Mouse (Mus musculus) intestine, embryonic 16.5 days (tissue): ENCODE measurements around the gene Uaca. TPM values are rescaled to one million over a fixed set of nuclear protein-coding genes. Genes with fewer than 3 reads are reported as not detected.

Source experiments
- ATAC-seq: fragments of 200-750 bp; cut with Nextera tagmentation; 2 replicates; pipeline ENCODE4 v1.8.0; 2017; ENCODE audit warnings: moderate TSS enrichment, moderate library complexity
- H3K27ac ChIP-seq: fragments of 300-500 bp; sonication (generic); 2 replicates; pipeline ENCODE4 v1.5.1; 2014; ENCODE audit warnings: mild to moderate bottlenecking, low read length
- H3K27me3 ChIP-seq: fragments of 300-500 bp; sonication (generic); replicated peaks from 2 replicates; pipeline ENCODE4 v1.6.1; 2014; ENCODE audit warnings: low read length, control low read depth, mixed read lengths; ENCODE audit not compliant: control insufficient read depth, insufficient read depth
- H3K36me3 ChIP-seq: fragments of 300-500 bp; sonication (generic); 2 replicates; pipeline ENCODE4 v1.6.1; 2014; ENCODE audit warnings: low read length, control low read depth; ENCODE audit not compliant: control insufficient read depth, insufficient read depth
- H3K4me1 ChIP-seq: fragments of 300-500 bp; sonication (generic); 2 replicates; pipeline ENCODE4 v1.6.1; 2014; ENCODE audit warnings: low read length, control low read depth, mixed read lengths; ENCODE audit not compliant: control insufficient read depth, insufficient read depth
- H3K4me2 ChIP-seq: fragments of 300-500 bp; sonication (generic); 2 replicates; pipeline ENCODE4 v1.6.1; 2014; ENCODE audit warnings: low read depth, low read length, control low read depth
- H3K4me3 ChIP-seq: fragments of 300-500 bp; sonication (generic); 2 replicates; pipeline ENCODE4 v1.5.1; 2014; ENCODE audit warnings: mild to moderate bottlenecking, low read length
- H3K9ac ChIP-seq: fragments of 300-500 bp; sonication (generic); 2 replicates; pipeline ENCODE4 v1.6.1; 2014; ENCODE audit warnings: low read depth, low read length
- H3K9me3 ChIP-seq: fragments of 300-500 bp; sonication (generic); 2 replicates; pipeline ENCODE4 v1.6.1; 2016; ENCODE audit warnings: low read length, control low read depth; ENCODE audit not compliant: control insufficient read depth
- WGBS: fragments of 180-500 bp; shearing (Covaris S2); extraction: QIAGEN DNeasy Blood & Tissue Kit; methylation state at CpG from one replicate; pipeline ENCODE4 v1.1.7; 2014; 5-methylcytosine and 5-hydroxymethylcytosine counted together
- polyA plus RNA-seq: library from polyadenylated mRNA; unstranded; fragments of >200 nt; fragmentation: Nextera tagmentation; extraction: Ambion mirVana; gene quantifications from 2 replicates; pipeline ENCODE4 v1.2.1, GENCODE M21; 2015

Uaca gene
- 56.8 and 60.7 TPM in 2 replicates for polyA plus RNA-seq

DNA sequence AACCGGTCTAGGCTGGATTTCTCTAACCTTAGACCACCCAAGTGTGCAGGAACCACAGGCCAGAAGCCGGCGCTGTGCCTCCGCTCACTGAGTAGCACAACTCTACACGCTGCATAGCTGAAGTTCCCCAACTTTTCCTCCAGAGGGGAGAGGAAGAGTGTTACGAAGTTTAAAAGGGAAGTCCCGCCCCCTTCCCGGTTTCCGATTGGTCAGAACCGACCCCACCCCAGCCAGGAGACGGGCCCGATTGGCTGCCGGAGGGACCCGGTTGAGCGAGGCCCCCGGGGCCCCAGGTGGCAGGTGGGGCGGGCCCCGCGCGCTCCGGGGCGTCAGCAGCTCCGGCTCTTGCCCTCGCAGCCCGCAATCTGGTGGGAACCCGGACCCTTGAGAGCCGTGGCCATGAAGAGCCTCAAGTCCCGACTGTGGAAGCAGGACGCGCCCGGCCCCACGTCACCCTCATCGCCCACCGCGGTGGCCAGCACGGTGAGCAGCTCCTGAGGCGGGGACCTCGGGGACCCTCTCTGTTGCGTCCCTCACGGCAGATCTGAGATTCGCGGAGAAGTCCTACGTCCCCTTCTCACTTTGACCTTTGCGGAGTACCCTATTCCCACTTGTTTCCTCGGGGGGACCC is at the start of gene Uaca:
Gene Uaca (plus strand): TSS at position 333 of the 631 bp plus-strand sequence.
- under 1% methylated on average over 45 of the region's 45 CpGs for WGBS
- no peaks in the 10 kb centered on the region for H3K9me3 ChIP-seq
- peak within 1 kb of the TSS; percentile 90 for H3K9ac ChIP-seq
- peak; percentile 97 for ATAC-seq
- H3K4me2 ChIP-seq: peak within 1 kb of the TSS; percentile 81
- H3K4me3 ChIP-seq: peak within 1 kb of the TSS; percentile 95
- H3K4me1 ChIP-seq: peaks cover 7% of the 10 kb centered on the region; the same call in 1 of the 2 replicates
- peak within 1 kb of the TSS; percentile 92 for H3K27ac ChIP-seq
- no peaks in the 10 kb centered on the region for H3K27me3 ChIP-seq
- H3K36me3 ChIP-seq: no peaks in the 10 kb centered on the region

DNA sequence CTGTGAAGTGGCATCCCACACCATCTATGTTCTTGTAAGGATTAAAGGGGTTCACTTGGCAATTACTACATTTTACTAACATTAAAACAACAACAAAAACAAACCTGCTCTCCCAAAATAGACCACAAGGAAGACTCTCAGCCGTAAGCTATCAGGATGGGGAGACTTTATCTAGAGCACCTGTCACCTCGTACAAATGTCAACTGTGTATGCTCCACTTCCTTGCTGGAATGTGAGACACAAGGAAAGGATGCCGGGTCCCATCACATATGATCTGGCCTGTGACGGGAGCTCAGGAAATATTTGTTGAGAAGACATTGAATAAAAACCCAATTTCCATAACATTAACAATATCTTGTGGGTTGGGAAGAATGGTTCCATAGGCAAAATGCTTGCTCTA is 49.4 kb upstream of the Uaca start:
- peaks cover 14% of the 10 kb centered on the region; the same call in 1 of the 2 replicates for H3K4me1 ChIP-seq
- H3K9me3 ChIP-seq: no peaks in the 10 kb centered on the region
- 69% methylated on average over 4 of the region's 4 CpGs for WGBS
- H3K4me3 ChIP-seq: no peak overlapping the region
- H3K27me3 ChIP-seq: no peaks in the 10 kb centered on the region
- ATAC-seq: no peak
- H3K27ac ChIP-seq: no peak overlapping the region
- H3K9ac ChIP-seq: no peak overlapping the region
- no peak overlapping the region for H3K4me2 ChIP-seq
- no peaks in the 10 kb centered on the region for H3K36me3 ChIP-seq

DNA sequence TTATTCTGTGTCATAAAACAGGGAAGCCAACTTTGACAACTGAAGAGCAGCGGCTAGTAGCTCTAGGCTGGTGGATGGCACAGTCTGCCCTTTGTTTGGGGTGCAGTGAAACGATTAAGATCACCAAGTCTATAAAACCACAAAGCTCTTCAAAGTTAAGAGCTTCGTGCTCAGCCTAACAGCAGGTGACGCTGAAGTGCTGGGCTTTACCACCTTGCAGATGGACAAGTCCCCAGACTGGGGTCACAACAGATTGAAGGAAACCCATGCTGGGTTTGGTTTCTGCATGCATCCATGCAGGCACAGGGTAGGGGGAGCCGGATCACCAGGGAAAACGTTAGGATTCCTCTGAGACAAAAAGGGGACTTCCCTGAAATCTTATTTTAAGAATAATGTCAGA is 47.8 kb upstream of the Uaca start:
- Histone ChIP-seq H3K4me2 (no peak overlapping the region), H3K36me3 (no peaks in the 10 kb centered on the region), H3K4me3 (no peak overlapping the region), H3K27me3 (no peaks in the 10 kb centered on the region), H3K9me3 (no peaks in the 10 kb centered on the region), H3K4me1 (peaks cover 14% of the 10 kb centered on the region; the same call in 1 of the 2 replicates), H3K9ac (no peak overlapping the region), H3K27ac (no peak overlapping the region)
- WGBS: 40% methylated on average over 6 of the region's 6 CpGs
- ATAC-seq: no peak

DNA sequence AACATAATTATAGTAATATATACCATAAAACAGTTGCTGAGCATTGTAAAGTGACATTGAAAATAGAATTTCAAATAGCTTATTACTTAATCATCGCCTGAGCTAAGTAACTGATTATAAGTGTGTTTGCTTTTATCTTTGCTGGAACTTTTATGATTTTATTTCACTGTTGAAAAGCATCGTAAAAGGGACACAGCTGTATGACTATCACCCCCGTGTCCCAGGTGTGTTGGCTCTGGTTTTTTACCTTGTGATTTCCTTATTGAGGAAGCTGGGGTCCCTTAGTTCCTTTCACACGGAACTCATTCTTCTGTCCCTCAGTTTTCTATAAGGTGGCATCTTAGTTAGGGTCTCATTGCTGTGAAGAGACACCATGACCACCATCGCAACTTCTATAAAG is 46.7 kb upstream of the Uaca start:
- Histone ChIP-seq H3K4me2 (no peak overlapping the region), H3K9me3 (no peaks in the 10 kb centered on the region), H3K27me3 (no peaks in the 10 kb centered on the region), H3K4me1 (peaks cover 16% of the 10 kb centered on the region; the same call in 1 of the 2 replicates), H3K9ac (no peak overlapping the region), H3K4me3 (no peak overlapping the region), H3K36me3 (no peaks in the 10 kb centered on the region), H3K27ac (peak overlapping the region; percentile 60)
- WGBS: 61% methylated on average over 5 of the region's 5 CpGs
- peak; percentile 57; the same call in 1 of the 2 replicates for ATAC-seq

DNA sequence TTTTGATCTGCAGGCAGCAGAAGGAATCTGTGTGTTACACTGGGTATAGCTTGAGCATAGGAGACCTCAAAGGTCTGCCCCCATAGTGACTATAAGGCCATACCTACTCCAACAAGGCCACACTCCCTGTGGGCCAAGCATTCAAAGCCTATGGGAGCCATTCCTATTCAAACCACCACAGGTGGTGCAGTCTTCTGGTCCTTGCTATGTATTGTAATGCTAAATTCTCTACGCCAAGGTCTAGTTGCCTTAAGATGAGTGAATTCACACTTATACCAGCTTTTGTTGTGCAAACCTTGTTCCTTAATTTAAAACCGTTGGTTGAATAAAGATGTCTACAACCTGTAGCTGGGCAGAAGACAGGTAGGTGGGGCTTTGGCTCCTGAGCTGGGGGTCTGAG is 46.2 kb upstream of the Uaca start:
- no peak for ATAC-seq
- 83% methylated on average over 2 of the region's 2 CpGs for WGBS
- H3K4me2 ChIP-seq: no peak overlapping the region
- no peak overlapping the region for H3K9ac ChIP-seq
- H3K4me3 ChIP-seq: no peak overlapping the region
- no peaks in the 10 kb centered on the region for H3K9me3 ChIP-seq
- peak overlapping the region; percentile 60 for H3K27ac ChIP-seq
- H3K36me3 ChIP-seq: no peaks in the 10 kb centered on the region
- H3K4me1 ChIP-seq: peaks cover 13% of the 10 kb centered on the region; the same call in 1 of the 2 replicates
- H3K27me3 ChIP-seq: no peaks in the 10 kb centered on the region

DNA sequence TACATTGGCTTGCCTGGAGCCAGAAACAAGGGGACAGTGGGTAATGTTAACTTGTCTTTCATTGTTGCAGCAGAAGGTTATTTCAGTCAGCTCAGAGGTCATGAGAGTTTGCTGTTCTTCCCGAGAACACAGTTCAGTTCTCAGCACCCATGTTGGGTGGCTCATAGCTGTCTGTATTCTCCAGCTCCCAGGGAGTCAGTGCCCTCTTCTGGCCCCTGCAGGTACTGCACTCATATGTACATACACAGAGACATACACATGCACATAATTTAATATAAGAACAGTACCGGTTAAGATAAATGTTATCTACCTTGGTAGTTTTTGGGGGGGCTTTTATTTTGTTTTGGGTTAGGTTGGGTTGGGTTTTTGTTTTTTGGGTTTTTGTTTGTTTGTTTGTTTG is 45.2 kb upstream of the Uaca start:
- no peak overlapping the region for H3K27ac ChIP-seq
- 91% methylated on average over 2 of the region's 2 CpGs for WGBS
- H3K9me3 ChIP-seq: no peaks in the 10 kb centered on the region
- H3K4me3 ChIP-seq: no peak overlapping the region
- no peaks in the 10 kb centered on the region for H3K27me3 ChIP-seq
- 0 out of 2 replicates have a peak, but pooled peaks cover 12% of the 10 kb centered on the region for H3K4me1 ChIP-seq
- no peak for ATAC-seq
- H3K36me3 ChIP-seq: no peaks in the 10 kb centered on the region
- H3K4me2 ChIP-seq: no peak overlapping the region
- no peak overlapping the region for H3K9ac ChIP-seq

DNA sequence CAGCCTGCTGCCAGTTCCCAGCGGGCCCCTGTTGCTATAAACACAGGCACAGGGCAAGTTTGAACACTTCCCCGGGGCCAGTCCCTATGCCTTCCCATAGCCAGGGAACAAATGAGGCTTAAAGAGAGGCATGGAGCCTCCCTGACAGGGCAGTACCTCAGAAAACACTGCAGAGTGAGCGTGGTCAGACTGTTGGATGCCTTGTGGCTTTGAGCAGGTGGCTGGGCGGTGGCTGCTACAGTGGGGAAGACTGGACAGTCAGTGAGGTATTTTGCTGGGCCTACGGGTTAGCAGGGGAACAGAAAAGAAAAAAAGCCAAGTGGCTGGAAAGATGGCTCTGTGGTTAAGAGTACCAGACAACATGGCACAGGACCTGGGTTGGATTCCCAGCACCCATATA is 43.2 kb upstream of the Uaca start:
- no peaks in the 10 kb centered on the region for H3K36me3 ChIP-seq
- H3K4me1 ChIP-seq: 0 out of 2 replicates have a peak, but pooled peaks cover 12% of the 10 kb centered on the region
- 96% methylated on average over 5 of the region's 5 CpGs for WGBS
- no peak overlapping the region for H3K4me3 ChIP-seq
- H3K9me3 ChIP-seq: no peaks in the 10 kb centered on the region
- H3K4me2 ChIP-seq: no peak overlapping the region
- no peak overlapping the region for H3K9ac ChIP-seq
- peak overlapping the region; percentile 50 for H3K27ac ChIP-seq
- no peaks in the 10 kb centered on the region for H3K27me3 ChIP-seq
- ATAC-seq: no peak

DNA sequence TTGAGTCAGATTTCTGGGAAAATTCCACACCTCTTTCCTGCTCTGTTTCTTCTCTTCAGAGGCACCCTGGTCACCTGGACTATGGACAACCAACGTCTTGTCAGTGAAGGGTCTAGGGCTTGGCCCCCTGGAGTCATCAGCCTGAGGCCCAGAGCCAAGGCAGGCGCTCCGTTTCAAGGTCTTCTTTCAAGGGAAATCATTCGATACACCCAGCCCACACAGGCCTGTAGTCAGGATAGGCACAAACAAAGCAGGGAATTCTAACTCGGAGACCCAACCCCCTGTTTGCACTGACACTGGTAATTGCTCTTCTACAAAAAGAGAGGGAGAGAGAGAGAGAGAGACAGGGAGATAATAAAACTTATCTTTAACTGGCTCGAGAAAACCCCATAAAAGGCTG is 42.4 kb upstream of the Uaca start:
- H3K36me3 ChIP-seq: no peaks in the 10 kb centered on the region
- H3K4me3 ChIP-seq: no peak overlapping the region
- no peaks in the 10 kb centered on the region for H3K9me3 ChIP-seq
- no peak overlapping the region for H3K9ac ChIP-seq
- WGBS: 31% methylated on average over 6 of the region's 6 CpGs
- no peak overlapping the region for H3K4me2 ChIP-seq
- ATAC-seq: peak; percentile 78
- peaks cover 15% of the 10 kb centered on the region; the same call in 1 of the 2 replicates for H3K4me1 ChIP-seq
- H3K27ac ChIP-seq: peak overlapping the region; percentile 50
- H3K27me3 ChIP-seq: no peaks in the 10 kb centered on the region

DNA sequence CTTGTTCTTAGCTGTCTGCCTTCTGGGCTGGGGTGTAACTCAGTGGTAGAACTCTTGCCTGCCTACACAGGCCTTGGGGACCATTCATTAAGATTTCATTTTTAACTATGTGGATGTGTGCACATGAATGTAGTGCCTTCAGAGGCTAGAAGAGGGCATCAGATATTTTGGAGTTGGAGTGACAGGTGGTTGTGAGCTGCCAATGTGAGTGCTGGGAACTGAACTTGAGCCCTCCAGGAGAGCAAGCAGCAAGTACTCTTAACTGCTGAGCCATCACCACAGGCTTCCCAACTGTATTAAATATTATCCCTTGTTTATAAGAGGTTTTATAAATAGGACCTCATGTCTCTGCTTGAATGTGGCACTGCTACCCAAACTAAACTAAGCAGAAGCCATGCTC is 41.7 kb upstream of the Uaca start:
- no peak for ATAC-seq
- H3K9ac ChIP-seq: no peak overlapping the region
- H3K27me3 ChIP-seq: no peaks in the 10 kb centered on the region
- no peak overlapping the region for H3K4me2 ChIP-seq
- H3K4me3 ChIP-seq: no peak overlapping the region
- H3K27ac ChIP-seq: peak overlapping the region; percentile 43
- no peaks in the 10 kb centered on the region for H3K9me3 ChIP-seq
- peaks cover 13% of the 10 kb centered on the region; the same call in 1 of the 2 replicates for H3K4me1 ChIP-seq
- H3K36me3 ChIP-seq: no peaks in the 10 kb centered on the region

DNA sequence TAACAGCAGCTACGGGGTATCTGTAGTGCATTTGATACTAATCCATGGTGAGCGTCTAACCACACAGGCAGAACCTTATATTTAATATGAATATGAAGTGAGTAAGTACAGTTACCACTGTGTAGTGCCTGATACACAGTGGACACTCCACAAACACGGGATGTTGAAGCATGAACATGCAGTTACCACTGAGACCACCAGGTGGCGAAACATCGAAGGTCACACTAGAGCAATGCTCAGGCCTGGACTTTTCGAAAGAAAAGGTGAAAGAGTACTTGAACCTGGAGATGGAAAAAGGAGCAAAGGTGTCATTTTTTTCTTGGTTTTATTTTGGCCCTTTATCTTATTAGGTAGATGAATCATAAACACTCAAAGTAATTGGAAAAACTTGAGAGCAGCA is 38.1 kb upstream of the Uaca start:
- Histone ChIP-seq H3K4me1 (peaks cover 14% of the 10 kb centered on the region; the same call in 1 of the 2 replicates), H3K9ac (no peak overlapping the region), H3K4me3 (no peak overlapping the region), H3K27ac (no peak overlapping the region), H3K27me3 (no peaks in the 10 kb centered on the region), H3K4me2 (no peak overlapping the region), H3K36me3 (no peaks in the 10 kb centered on the region), H3K9me3 (no peaks in the 10 kb centered on the region)
- 38% methylated on average over 6 of the region's 6 CpGs for WGBS
- ATAC-seq: no peak
